Mouse (Mus musculus) MEL (cell line): ENCODE measurements around the gene Rasgrp3.

Experiments used
- MAZ ChIP-seq: IDR thresholded peaks from 2 replicates; pipeline ENCODE4 v1.6.1; 2012; ENCODE audit warnings: low read depth, mild to moderate bottlenecking, inconsistent platforms, low read length, improper control_type of control experiment
- SIN3A ChIP-seq: IDR thresholded peaks from 2 replicates; pipeline ENCODE4 v1.6.1; 2012; ENCODE audit warnings: low read length, improper control_type of control experiment, inconsistent platforms

- TF ChIP-seq MAZ (no peak), SIN3A (no peak)
These were observed 36.7 kb downstream of the Rasgrp3 start for GRCm38 (mm10) chr17:75472379-75472778.
